Mouse (Mus musculus): ENCODE measurements around the gene Ntng2.
A peak's percentile ranks its signal among the peaks of the same experiment; 100 is the strongest.

The Ntng2 gene

GRCm38 (mm10) chr2:29191216-29192215 is 61.3 kb downstream of the Ntng2 start:
- DNase-seq (ENCODE audit: low spot score): no peak

DNA sequence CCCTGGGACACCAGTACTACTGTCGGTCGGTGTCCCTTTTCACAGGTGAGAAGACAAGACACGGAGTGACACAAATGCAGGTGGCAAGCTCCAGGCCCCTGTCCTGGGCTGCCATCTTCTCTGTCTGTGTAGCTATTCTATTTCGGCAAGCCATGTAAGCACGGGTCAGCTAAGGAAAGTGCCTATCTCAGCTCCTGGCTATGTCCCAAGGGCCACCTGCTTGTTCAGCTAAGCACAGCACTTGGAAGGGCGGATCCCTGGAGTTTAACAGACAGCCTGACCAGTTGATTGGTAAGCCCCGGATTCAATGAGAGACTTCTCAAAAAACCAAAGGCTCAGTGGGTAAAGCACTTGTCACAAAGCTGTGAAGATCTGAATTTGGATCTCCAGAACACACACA is 62.4 kb downstream of the Ntng2 start:
- DNase-seq (ENCODE audit: low spot score): no peak

DNA sequence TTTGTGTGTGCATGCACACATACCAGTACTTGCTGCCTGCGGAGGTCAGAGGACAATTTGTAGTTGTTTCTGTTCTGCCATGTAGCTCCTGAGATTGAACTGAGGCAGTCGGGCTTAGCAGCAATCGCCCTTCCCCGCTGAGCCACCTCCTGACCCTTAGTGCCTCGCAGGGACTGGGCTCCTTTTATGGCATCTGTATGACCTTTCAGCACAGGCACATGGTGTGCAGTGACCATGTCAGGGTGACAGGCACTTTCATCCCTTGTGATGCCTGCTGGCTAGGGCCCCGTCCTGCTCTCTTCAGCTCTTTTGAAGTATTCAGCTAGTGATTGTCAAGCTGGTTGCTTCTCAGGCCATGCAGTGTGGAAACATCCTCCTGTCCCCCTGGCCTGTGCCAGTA is 66.6 kb downstream of the Ntng2 start:
- no peak for DNase-seq (ENCODE audit: low spot score)

DNA sequence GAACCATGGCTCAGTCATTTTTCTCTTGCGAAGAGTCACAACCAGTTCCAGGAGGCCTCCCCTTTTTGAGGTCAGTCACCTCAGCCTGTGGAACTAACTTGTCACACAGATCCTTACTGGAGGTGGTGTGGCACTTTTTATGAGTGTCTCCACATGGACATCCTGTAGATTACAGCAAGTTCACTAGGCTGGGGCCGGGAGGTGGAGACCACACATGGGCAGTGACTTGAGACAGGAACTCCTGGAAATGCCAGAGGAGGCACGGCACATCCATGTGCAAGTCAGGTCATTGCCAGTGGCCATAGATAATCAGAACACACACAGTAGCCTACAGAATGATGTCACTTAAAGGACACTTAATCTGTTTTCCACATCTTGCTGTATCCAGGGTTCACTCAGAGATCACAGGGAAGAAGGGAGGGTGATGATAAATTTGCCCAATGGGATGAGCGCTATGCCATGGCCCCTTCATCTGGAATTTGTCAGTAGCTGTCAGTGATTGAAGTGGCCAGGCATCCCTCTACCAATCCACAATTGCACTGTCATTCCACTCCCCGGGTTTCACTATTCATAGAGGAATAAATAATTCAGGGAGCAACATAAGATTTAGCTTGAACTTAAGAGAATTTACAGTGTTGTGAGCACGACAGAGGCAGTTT is 69.4 kb downstream of the Ntng2 start:
- DNase-seq (ENCODE audit: low spot score): no peak

- DNase-seq (ENCODE audit: low spot score): peak; percentile 56
Measured at GRCm38 (mm10) chr2:29181111-29181510, 71.7 kb downstream of the Ntng2 start.

GRCm38 (mm10) chr2:29179810-29180209 is 73.0 kb downstream of the Ntng2 start:
- no peak for DNase-seq (ENCODE audit: low spot score)

- no peak for DNase-seq (ENCODE audit: low spot score)
Measured at GRCm38 (mm10) chr2:29174887-29175286, 77.9 kb downstream of the Ntng2 start.

DNA sequence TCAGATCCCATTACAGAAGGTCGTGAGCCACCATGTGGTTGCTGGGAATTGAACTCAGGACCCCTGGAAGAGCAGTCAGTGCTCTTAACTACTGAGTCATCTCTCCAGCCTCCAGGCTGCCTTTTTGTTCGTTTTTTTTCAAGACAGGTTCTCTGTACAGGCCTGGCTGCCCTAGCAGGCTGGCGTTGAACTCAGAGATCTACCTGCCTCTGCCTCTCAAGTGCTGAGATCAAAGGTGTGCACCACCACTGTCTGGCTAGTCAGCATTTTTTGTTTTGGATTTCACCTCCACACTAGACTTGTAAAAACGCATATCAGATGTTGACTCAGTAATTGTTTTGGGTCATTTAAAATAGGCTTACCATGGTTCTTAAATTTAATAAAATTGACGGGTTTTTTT is 84.7 kb downstream of the Ntng2 start:
- DNase-seq (ENCODE audit: low spot score): no peak

- no peak for DNase-seq (ENCODE audit: low spot score)
Measured at GRCm38 (mm10) chr2:29151941-29152340, 100.9 kb downstream of the Ntng2 start.

All from adipocyte (in vitro differentiated cells).